Mouse (Mus musculus) bone marrow, adult 2 months (tissue): ENCODE measurements at regions not wholly inside any gene's neighbourhood (a gene's known extent, or its start where the extent isn't known, plus 50 kb on each side); places are given as distances from the start of the nearest gene placed in this dataset.

Source experiments
- CTCF ChIP-seq: fragments of 200-500 bp; IDR thresholded peaks from 2 replicates; pipeline ENCODE4 v1.5.1; 2011; ENCODE audit warnings: low read length, control low read depth; ENCODE audit not compliant: control insufficient read depth, insufficient read depth
- POLR2A ChIP-seq: fragments of 200-500 bp; IDR thresholded peaks from 2 replicates; pipeline ENCODE4 v1.6.1; 2011; ENCODE audit warnings: low read depth, mild to moderate bottlenecking, control low read depth, low read length, borderline replicate concordance; ENCODE audit not compliant: control insufficient read depth

DNA sequence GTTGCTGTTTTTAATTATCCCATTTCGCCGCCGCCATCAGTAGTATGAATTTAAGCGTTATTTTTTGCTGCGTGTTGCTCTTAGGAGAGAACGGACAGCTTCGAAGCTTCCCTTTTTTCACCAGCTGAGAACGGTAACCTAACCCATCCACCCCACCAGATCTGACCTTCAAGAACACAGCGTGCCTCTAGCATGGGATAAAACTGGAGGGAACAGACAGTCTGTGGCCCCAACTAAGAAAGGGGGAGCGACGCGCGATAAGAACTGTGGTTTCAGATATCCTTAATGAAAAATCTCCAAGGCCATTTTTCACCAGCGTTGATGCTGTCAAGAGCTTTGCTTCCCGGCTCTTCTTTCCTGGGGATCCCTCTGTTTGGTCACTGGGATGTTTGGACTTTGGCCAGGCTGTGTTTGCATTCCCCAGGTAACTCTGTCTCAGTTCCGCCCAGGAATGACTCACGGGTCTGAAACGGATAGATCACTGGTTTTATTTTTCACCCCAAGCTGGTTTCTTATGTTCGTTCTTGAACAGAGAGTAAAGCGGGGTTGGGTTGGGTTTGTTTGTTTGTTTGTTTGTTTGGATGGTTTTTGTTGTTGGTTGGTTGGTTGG is 184.1 kb upstream of the Fn1 start:
- TF ChIP-seq POLR2A (no peak), CTCF (no peak)
